Mouse (Mus musculus): ENCODE data around the gene Hs6st3. TPM values are rescaled to one million over a fixed set of nuclear protein-coding genes. Genes with fewer than 3 reads are reported as not detected.

The Hs6st3 gene
- total and polyA plus RNA-seq, 3 experiments, result not detected

DNA sequence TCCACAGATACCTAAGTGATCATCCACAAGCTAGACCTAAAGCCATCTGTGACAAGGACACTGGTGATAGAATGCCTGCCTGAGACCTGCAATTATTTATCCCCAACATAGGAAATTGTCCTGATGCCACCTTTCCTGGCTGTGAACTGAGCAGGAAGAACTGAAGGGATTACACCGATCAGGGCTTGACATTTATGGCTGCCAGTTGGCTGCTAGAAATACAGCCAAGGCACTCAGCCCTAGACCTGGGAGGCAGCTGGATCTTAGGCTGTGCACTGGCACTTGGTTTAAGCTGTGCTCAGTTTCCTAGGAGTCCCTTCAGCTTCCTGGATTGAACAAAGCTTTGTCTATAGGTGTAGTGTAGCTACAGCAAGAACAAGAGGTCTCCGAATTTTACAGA is 518.8 kb downstream of the Hs6st3 start:
- Histone ChIP-seq H3K4me1 (ENCODE audit: control insufficient read depth in 1 of 2, insufficient read depth in 2 of 2) (no peaks in the 10 kb centered on the region), H3K9me3 (replicated peaks; ENCODE audit: low read length) (peaks cover 31% of the 10 kb centered on the region), H3K27me3 (replicated peaks) (no peaks in the 10 kb centered on the region), H3K36me3 (replicated peaks in 1 of 2; ENCODE audit: control insufficient read depth in 1 of 2, insufficient read depth in 1 of 2, low read length in 1 of 2) (no peaks in the 10 kb centered on the region), H3K9ac (ENCODE audit: insufficient read depth, low read depth) (no peak overlapping the region), H3K27ac (ENCODE audit: insufficient read depth, low read depth) (no peak overlapping the region), H3K79me2 (replicated peaks; ENCODE audit: control insufficient read depth, extremely low read depth, insufficient read depth, poor library complexity, severe bottlenecking) (no peaks in the 10 kb centered on the region), H3K4me3 (replicated peaks in 1 of 3; ENCODE audit: low read depth in 2 of 3, low read length in 2 of 3, poor library complexity in 1 of 3) (no peak overlapping the region), H3K4me2 (ENCODE audit: insufficient read depth, low read depth, poor library complexity, severe bottlenecking) (no peak overlapping the region)
- no peak for DNase-seq (ENCODE audit: extremely low read depth)
- no peak for TF ChIP-seq POLR2AphosphoS2 (IDR thresholded peaks at IDR 0.05; ENCODE audit: low read depth, low read length)
- dilution Hi-C loops (cut with MboI; ENCODE audit: extremely low pct_ligation_motif_present, extremely low pct_unique_long_range_greater_than_20kb, low sequenced_read_pairs), result no loop called here
- in situ Hi-C loops (cut with MboI; ENCODE audit: low pct_ligation_motif_present, low pct_unique_long_range_greater_than_20kb, low sequenced_read_pairs), result no loop called here

DNA sequence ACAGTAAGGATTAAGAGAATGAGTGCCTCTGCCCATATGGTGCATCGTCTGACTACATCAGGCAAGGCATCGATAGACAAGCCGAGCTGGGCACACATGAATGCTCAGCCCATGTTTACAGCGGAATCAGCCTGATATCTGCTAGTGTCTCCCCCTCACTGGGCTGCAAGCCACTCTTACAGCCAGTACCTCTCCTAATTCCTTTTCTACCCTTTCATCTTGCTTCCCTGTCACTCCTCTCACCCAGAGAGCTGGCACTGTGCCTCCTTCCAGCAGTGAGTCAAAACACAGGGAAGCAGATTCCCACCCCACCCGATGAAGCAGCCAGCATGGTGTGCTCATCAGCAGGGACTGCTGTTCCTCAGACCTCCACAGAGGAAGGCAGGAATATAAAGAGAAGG is 527.6 kb downstream of the Hs6st3 start:
- Histone ChIP-seq H3K9ac (ENCODE audit: insufficient read depth, low read depth) (no peak overlapping the region), H3K27ac (ENCODE audit: insufficient read depth, low read depth) (no peak overlapping the region), H3K79me2 (replicated peaks; ENCODE audit: control insufficient read depth, extremely low read depth, insufficient read depth, poor library complexity, severe bottlenecking) (no peaks in the 10 kb centered on the region), H3K9me3 (replicated peaks; ENCODE audit: low read length) (peaks cover 53% of the 10 kb centered on the region), H3K27me3 (replicated peaks) (no peaks in the 10 kb centered on the region), H3K4me2 (ENCODE audit: insufficient read depth, low read depth, poor library complexity, severe bottlenecking) (no peak overlapping the region), H3K4me3 (replicated peaks in 1 of 3; ENCODE audit: low read depth in 2 of 3, low read length in 2 of 3, poor library complexity in 1 of 3) (no peak overlapping the region), H3K36me3 (replicated peaks in 1 of 2; ENCODE audit: control insufficient read depth in 1 of 2, insufficient read depth in 1 of 2, low read length in 1 of 2) (no peaks in the 10 kb centered on the region), H3K4me1 (ENCODE audit: control insufficient read depth in 1 of 2, insufficient read depth in 2 of 2) (no peaks in the 10 kb centered on the region)
- no peak for DNase-seq (ENCODE audit: extremely low read depth)
- TF ChIP-seq MAZ (IDR thresholded peaks at IDR 0.05; ENCODE audit: low read depth, low read length) (no peak), ZMIZ1 (IDR thresholded peaks at IDR 0.05; ENCODE audit: low read depth, low read length) (no peak), NELFE (IDR thresholded peaks at IDR 0.05; ENCODE audit: low read depth, low read length) (no peak), UBTF (IDR thresholded peaks at IDR 0.05; ENCODE audit: low read depth, low read length) (no peak), TCF12 (IDR thresholded peaks at IDR 0.05; ENCODE audit: low read depth, low read length) (no peak)
- dilution Hi-C loops (cut with MboI; ENCODE audit: extremely low pct_ligation_motif_present, extremely low pct_unique_long_range_greater_than_20kb, low sequenced_read_pairs), result no loop called here
- in situ Hi-C loops (cut with MboI; ENCODE audit: low pct_ligation_motif_present, low pct_unique_long_range_greater_than_20kb, low sequenced_read_pairs), result no loop called here

DNA sequence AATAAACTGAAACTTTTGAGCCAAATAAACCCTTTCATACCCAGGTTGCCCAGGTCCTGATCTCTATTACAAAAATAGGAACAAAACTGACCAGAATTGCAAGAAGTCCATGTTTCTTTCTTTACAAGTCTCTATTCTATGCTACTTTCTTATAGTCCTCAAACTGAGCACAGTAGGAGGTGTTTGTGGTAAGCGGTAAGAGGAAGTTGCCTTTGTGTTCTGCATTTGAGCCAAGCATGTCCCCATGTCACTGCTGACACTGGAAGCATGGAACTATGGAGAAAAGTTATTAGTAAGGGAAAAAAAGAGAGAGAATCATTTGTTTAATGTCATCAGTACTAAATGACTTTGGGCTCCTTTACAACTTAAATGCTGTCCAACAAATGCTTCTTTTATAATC is 529.3 kb downstream of the Hs6st3 start:
- Histone ChIP-seq H3K9me3 (replicated peaks; ENCODE audit: low read length) (peaks cover 60% of the 10 kb centered on the region), H3K4me1 (ENCODE audit: control insufficient read depth in 1 of 2, insufficient read depth in 2 of 2) (no peaks in the 10 kb centered on the region), H3K27ac (ENCODE audit: insufficient read depth, low read depth) (no peak overlapping the region), H3K79me2 (replicated peaks; ENCODE audit: control insufficient read depth, extremely low read depth, insufficient read depth, poor library complexity, severe bottlenecking) (no peaks in the 10 kb centered on the region), H3K36me3 (replicated peaks in 1 of 2; ENCODE audit: control insufficient read depth in 1 of 2, insufficient read depth in 1 of 2, low read length in 1 of 2) (no peaks in the 10 kb centered on the region), H3K4me2 (ENCODE audit: insufficient read depth, low read depth, poor library complexity, severe bottlenecking) (no peak overlapping the region), H3K9ac (ENCODE audit: insufficient read depth, low read depth) (no peak overlapping the region), H3K4me3 (replicated peaks in 1 of 3; ENCODE audit: low read depth in 2 of 3, low read length in 2 of 3, poor library complexity in 1 of 3) (no peak overlapping the region), H3K27me3 (replicated peaks) (no peaks in the 10 kb centered on the region)
- in situ Hi-C loops (cut with MboI; ENCODE audit: low pct_ligation_motif_present, low pct_unique_long_range_greater_than_20kb, low sequenced_read_pairs) (no loop called here), dilution Hi-C loops (cut with MboI; ENCODE audit: extremely low pct_ligation_motif_present, extremely low pct_unique_long_range_greater_than_20kb, low sequenced_read_pairs) (no loop called here)
- TF ChIP-seq RCOR1 (conservative IDR thresholded peaks at IDR 0.05; ENCODE audit: low read depth, low read length), result no peak
- no peak for TF ChIP-seq ETS1 (conservative IDR thresholded peaks at IDR 0.05; ENCODE audit: low read depth, low read length)
- no peak for TF ChIP-seq IRF4 (IDR thresholded peaks at IDR 0.05; ENCODE audit: low read depth, low read length)
- TF ChIP-seq MXI1 (IDR thresholded peaks at IDR 0.05; ENCODE audit: low read depth, low read length), result no peak
- TF ChIP-seq HCFC1 (IDR thresholded peaks at IDR 0.05; ENCODE audit: low read depth, low read length), result no peak
- TF ChIP-seq MEF2A (IDR thresholded peaks at IDR 0.05; ENCODE audit: borderline replicate concordance, low read depth, low read length), result no peak
- TF ChIP-seq MAX (IDR thresholded peaks at IDR 0.05; ENCODE audit: low read length), result no peak
- TF ChIP-seq GABPA (IDR thresholded peaks at IDR 0.05; ENCODE audit: insufficient replicate concordance, low read depth, low read length), result no peak
- no peak for TF ChIP-seq BHLHE40 (IDR thresholded peaks at IDR 0.05; ENCODE audit: low read depth, low read length)
- no peak for TF ChIP-seq USF2 (conservative IDR thresholded peaks at IDR 0.05; ENCODE audit: low read depth, low read length)
- no peak for DNase-seq (ENCODE audit: extremely low read depth)
